Mouse (Mus musculus): ENCODE data around the gene Dhx58.
A peak's percentile ranks its signal among the peaks of the same experiment; 100 is the strongest.

Gene Dhx58

DNA sequence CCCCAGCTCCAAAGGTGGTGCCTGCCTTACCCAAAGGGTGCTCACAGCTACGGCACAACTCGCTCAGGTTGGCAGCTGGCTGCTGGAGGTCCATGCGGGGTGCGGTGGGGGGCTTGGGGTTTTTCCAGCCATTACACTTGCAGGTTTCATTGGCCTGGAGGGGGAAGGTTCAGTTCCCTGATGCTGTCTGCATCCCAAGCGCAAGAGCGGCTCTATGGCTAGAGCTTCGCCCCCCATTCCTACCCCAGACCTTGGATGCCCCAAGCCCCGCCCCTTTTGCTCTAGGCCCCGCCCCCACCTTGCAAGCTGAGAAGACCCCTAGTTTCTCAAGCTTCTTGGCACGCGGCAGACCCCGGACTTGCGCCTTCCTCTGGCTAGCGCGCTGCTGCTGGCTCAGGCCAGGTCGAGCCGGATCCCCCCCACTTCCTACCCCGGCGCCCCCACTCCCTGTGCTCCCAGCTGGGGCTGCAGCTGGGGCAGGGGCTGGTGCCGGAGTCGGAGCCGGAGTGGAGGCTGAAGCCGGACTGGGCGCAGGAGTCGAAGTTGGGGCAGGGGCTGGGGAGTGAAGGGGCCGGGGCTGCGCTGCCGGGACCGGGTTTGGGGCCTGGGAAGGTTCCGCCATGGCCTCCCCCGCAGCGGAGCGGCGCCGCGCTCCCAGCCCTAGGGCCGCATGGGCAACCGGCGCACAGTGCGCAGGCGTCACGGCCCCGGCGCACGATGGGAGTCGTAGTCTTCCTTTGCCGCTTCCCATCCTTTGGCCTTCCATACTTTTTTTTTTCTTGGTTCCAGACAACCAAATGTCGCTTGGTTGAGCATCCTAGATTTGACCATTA, 7.9 kb upstream of the Dhx58 start, which contains the start of gene Kat2a:
Gene Kat2a (minus strand): TSS at position 683 of the 833 bp plus-strand sequence.
- no peak for TF ChIP-seq POU5F1 (IDR thresholded peaks at IDR 0.05; ENCODE audit: borderline replicate concordance, low read length)
- TF ChIP-seq CTCF (conservative IDR thresholded peaks at IDR 0.05; ENCODE audit: low read length) = no peak
- TF ChIP-seq NANOG (IDR thresholded peaks at IDR 0.05; ENCODE audit: borderline replicate concordance, low read length) = no peak
- Histone ChIP-seq H3K4me3 (replicated peaks; ENCODE audit: low read length) (peak within 1 kb of the TSS; percentile 94), H3K4me1 (replicated peaks; ENCODE audit: low read depth, low read length) (peaks cover 83% of the 10 kb centered on the region), H3K27me3 (ENCODE audit: insufficient read depth, low read length) (no peaks in the 10 kb centered on the region), H3K36me3 (ENCODE audit: insufficient read depth, low read length) (peaks cover 67% of the 10 kb centered on the region), H3K9me3 (ENCODE audit: low read length) (no peaks in the 10 kb centered on the region)

DNA sequence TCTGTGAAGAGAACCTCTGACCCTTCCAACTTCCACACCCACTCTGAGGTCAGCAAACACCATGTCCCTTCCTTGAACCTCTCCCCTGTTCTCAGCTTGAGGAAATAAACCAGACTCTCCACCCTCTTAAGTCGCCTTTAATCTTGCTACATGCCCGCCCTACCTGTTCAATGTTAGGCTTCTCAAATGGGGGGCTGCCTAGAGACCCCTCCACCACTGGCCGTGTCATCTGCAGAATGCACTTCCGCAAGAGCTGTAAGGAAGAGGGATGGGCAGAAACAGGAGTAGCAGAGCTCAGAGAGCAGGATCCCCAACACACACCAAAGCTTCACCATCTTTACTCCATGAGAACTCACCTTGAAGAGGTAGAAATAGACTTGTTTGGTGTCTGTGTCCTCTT, 6.9 kb upstream of the Dhx58 start:
- no peaks in the 10 kb centered on the region for H3K27me3 ChIP-seq (ENCODE audit: insufficient read depth, low read length)
- TF ChIP-seq CTCF (conservative IDR thresholded peaks at IDR 0.05; ENCODE audit: low read length) (no peak), NANOG (IDR thresholded peaks at IDR 0.05; ENCODE audit: borderline replicate concordance, low read length) (no peak), POU5F1 (IDR thresholded peaks at IDR 0.05; ENCODE audit: borderline replicate concordance, low read length) (no peak)
- peaks cover 67% of the 10 kb centered on the region for H3K36me3 ChIP-seq (ENCODE audit: insufficient read depth, low read length)
- H3K9me3 ChIP-seq (ENCODE audit: low read length) = no peaks in the 10 kb centered on the region
- peaks cover 74% of the 10 kb centered on the region for H3K4me1 ChIP-seq (replicated peaks; ENCODE audit: low read depth, low read length)
- H3K4me3 ChIP-seq (replicated peaks; ENCODE audit: low read length) = peak overlapping the region; percentile 94

DNA sequence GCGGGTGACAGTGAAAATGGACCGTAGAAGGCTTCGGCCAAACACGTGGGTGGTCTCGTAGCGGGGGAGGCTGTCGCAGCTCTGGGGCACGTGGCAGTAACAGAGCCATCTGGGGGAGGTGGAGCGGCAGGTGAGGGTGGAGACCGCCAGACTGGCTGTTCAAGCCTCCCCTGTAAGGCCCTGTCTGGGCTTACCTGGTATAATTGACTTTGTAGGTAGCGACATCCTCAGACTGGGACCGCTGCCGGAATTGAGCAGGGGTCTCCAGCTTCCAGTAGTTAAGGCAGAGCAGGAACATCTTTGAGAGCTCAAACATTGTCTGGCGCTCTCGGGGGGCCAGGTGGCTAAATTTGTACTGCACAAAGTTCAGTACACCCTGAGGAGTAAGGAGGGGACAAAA, 6.5 kb upstream of the Dhx58 start:
- H3K4me3 ChIP-seq (replicated peaks; ENCODE audit: low read length) = peak overlapping the region; percentile 94; the same call in 1 of the 2 replicates
- no peaks in the 10 kb centered on the region for H3K27me3 ChIP-seq (ENCODE audit: insufficient read depth, low read length)
- no peaks in the 10 kb centered on the region for H3K9me3 ChIP-seq (ENCODE audit: low read length)
- H3K36me3 ChIP-seq (ENCODE audit: insufficient read depth, low read length) = peaks cover 67% of the 10 kb centered on the region
- peaks cover 74% of the 10 kb centered on the region for H3K4me1 ChIP-seq (replicated peaks; ENCODE audit: low read depth, low read length)
- TF ChIP-seq NANOG (IDR thresholded peaks at IDR 0.05; ENCODE audit: borderline replicate concordance, low read length) = no peak
- TF ChIP-seq CTCF (conservative IDR thresholded peaks at IDR 0.05; ENCODE audit: low read length) = no peak
- no peak for TF ChIP-seq POU5F1 (IDR thresholded peaks at IDR 0.05; ENCODE audit: borderline replicate concordance, low read length)

DNA sequence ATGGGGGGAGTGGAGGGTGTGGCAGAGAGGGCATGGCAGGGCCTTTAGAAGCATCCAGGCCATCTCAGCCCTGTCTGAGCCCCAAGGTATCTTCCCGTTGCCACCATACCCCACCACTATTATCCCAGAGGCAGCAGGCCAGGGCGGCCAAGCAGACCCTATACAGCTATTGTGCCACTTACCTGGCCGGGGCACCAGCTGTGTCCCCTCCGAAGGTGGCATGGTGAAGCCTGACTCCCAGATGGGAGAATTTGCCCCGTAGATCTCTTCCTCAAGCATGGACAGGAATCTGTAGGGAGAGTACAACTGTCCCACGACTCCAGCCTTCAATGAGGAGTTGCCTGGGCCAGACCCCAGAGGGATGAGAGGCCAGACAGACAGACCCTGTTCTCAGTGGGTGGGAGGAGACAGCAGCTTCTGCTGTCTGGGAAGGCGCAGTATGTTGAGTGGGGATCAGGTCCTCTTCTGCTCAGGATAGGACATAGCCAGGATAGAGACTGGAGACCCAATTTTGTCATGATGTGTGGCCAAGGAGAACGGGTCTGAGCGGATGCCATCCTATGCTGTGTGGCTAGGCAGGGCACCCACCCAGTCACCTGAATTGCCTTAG, 5.2 kb upstream of the Dhx58 start:
- TF ChIP-seq NANOG (IDR thresholded peaks at IDR 0.05; ENCODE audit: borderline replicate concordance, low read length) = no peak
- no peak for TF ChIP-seq CTCF (conservative IDR thresholded peaks at IDR 0.05; ENCODE audit: low read length)
- TF ChIP-seq POU5F1 (IDR thresholded peaks at IDR 0.05; ENCODE audit: borderline replicate concordance, low read length) = no peak
- peaks cover 69% of the 10 kb centered on the region for H3K4me1 ChIP-seq (replicated peaks; ENCODE audit: low read depth, low read length)

DNA sequence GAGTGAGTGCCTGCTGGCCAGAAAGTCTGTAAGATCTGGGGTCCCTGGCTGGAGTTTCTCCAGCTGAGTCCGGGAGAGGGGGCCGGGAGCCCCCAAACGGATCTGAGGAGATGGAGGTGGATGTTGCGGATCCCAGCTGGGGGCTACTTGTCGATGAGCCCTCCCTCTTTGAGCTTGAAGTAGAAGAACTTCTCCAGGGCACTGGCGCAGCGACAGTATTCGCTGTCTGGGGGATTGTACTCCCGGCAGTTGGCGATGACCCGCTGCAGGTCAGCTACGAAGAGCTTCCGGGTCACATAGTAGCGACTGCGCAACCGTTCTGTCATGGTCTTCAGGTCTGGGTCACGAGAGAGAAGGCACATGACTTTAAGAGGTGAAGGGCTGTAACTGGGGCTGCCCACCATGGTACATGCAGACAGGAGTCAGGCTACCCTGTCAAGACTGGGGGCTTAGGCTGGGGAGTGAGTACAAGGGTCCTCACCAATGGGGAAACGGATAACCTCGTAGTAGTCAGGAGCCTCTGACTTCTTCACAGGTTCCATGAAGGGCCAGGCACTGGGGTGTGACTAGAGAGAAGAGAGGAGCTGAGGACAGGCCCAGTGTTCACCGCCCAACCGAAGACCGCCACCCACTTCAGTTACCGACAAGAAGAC, 1.1 kb upstream of the Dhx58 start:
- TF ChIP-seq CTCF (conservative IDR thresholded peaks at IDR 0.05; ENCODE audit: low read length) = no peak
- no peak for TF ChIP-seq POU5F1 (IDR thresholded peaks at IDR 0.05; ENCODE audit: borderline replicate concordance, low read length)
- no peak for TF ChIP-seq NANOG (IDR thresholded peaks at IDR 0.05; ENCODE audit: borderline replicate concordance, low read length)

More for the DNA sequence above, 5.2 kb upstream of the Dhx58 start:
- H3K36me3 ChIP-seq (ENCODE audit: insufficient read depth, low read length) = peaks cover 70% of the 10 kb centered on the region
- no peaks in the 10 kb centered on the region for H3K27me3 ChIP-seq (ENCODE audit: insufficient read depth, low read length)
- no peaks in the 10 kb centered on the region for H3K9me3 ChIP-seq (ENCODE audit: low read length)
- H3K4me3 ChIP-seq (replicated peaks; ENCODE audit: low read length) = no peak overlapping the region; the same call in 1 of the 2 replicates

DNA sequence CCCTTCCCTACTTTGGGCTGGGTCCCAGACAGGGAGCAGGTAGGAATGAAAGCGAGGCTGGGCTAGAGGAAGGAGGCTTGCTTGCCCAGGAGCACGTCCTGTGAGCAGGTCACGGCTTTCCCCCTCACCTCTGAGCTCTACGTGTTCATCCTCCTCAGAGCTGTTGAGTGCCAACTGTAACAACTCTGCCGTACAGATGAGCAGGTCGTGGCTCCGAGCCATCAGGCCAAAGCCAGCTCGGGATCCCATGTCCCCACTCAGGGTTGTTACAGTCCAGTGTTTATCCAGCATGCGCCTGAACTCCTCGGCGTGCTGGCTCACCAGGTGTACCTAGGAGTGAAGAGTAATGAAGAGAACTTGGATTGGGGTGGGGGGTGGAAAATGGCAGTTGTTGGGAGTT, 705 bp downstream of the Dhx58 start:
- H3K4me1 ChIP-seq (replicated peaks; ENCODE audit: low read depth, low read length) = peaks cover 45% of the 10 kb centered on the region
- no peak for TF ChIP-seq CTCF (conservative IDR thresholded peaks at IDR 0.05; ENCODE audit: low read length)
- no peak for TF ChIP-seq NANOG (IDR thresholded peaks at IDR 0.05; ENCODE audit: borderline replicate concordance, low read length)
- no peak for TF ChIP-seq POU5F1 (IDR thresholded peaks at IDR 0.05; ENCODE audit: borderline replicate concordance, low read length)
- peaks cover 42% of the 10 kb centered on the region for H3K36me3 ChIP-seq (ENCODE audit: insufficient read depth, low read length)
- no peak overlapping the region for H3K4me3 ChIP-seq (replicated peaks; ENCODE audit: low read length)
- H3K27me3 ChIP-seq (ENCODE audit: insufficient read depth, low read length) = peaks cover 7% of the 10 kb centered on the region; the same call in 1 of the 2 replicates
- H3K9me3 ChIP-seq (ENCODE audit: low read length) = no peaks in the 10 kb centered on the region

More for the DNA sequence above, 1.1 kb upstream of the Dhx58 start:
- Histone ChIP-seq H3K36me3 (ENCODE audit: insufficient read depth, low read length) (peaks cover 61% of the 10 kb centered on the region), H3K9me3 (ENCODE audit: low read length) (no peaks in the 10 kb centered on the region), H3K4me3 (replicated peaks; ENCODE audit: low read length) (no peak overlapping the region), H3K4me1 (replicated peaks; ENCODE audit: low read depth, low read length) (peaks cover 64% of the 10 kb centered on the region), H3K27me3 (ENCODE audit: insufficient read depth, low read length) (no peaks in the 10 kb centered on the region)

DNA sequence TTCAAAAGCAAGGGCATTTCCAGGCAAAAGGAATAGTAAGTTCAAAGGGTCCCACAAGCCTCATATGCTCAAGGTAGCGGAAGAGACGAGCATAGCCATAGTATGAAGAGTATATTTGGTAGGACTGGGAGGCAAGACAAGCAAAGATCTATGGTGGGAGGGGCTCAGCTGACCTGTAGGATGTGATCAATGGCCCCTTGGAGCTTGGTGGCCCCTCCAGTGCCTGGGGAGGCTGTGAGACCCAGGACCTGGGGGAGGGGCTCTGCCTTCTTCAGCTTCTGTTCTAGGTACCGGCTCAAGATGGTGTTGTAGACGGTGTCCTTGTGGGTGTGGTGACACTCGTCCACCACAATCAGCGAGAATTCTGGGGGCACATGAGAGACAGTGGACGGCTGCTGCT, 1.2 kb downstream of the Dhx58 start:
- H3K4me1 ChIP-seq (replicated peaks; ENCODE audit: low read depth, low read length) = peaks cover 40% of the 10 kb centered on the region
- TF ChIP-seq NANOG (IDR thresholded peaks at IDR 0.05; ENCODE audit: borderline replicate concordance, low read length) (no peak), CTCF (conservative IDR thresholded peaks at IDR 0.05; ENCODE audit: low read length) (no peak), POU5F1 (IDR thresholded peaks at IDR 0.05; ENCODE audit: borderline replicate concordance, low read length) (no peak)
- H3K27me3 ChIP-seq (ENCODE audit: insufficient read depth, low read length) = peaks cover 10% of the 10 kb centered on the region; the same call in 1 of the 2 replicates
- H3K9me3 ChIP-seq (ENCODE audit: low read length) = no peaks in the 10 kb centered on the region
- no peak overlapping the region for H3K4me3 ChIP-seq (replicated peaks; ENCODE audit: low read length)
- H3K36me3 ChIP-seq (ENCODE audit: insufficient read depth, low read length) = peaks cover 38% of the 10 kb centered on the region

All from E14TG2a.4 (cell line).